Mouse (Mus musculus): ENCODE data around the gene Raet1e.
"Not testable (repeated sequence)": the region's sequence is repeated elsewhere in the genome, so short reads cannot be mapped to it uniquely, and the experiment has no call there.

The Raet1e gene

DNA sequence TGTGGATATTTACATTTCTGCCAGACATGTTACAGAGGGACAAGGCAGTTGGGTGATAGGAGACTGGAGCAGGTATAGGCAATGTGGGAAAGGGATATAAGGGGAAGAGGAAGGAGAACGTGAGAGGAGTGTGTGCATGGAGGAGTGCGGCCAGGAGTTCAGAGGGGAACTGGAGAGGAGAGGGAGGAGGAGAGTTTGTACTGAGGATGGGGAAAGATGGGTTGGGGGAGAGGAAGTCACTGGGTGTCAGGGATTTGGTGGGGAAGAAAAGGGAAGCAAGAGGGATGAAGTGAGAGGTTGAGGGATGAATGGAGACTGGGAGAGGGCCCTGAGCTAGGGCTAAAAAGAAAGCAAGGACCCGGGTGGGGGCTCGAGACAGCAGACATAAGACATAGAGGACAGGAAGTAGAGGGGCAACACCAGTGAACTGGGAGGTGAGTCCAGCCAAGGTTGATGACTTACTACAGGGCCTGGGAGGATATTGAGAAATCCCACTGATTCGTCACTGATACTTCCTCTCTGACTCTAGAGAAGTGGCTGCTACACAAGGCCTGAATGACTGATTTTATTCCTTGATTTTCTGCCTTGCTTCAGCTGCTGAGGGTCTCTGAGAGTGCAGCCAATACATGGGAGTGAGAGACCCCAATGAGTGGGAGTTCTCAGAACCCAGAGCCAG, 7.1 kb downstream of the Raet1e start:
- DNase-seq (ENCODE audit: low spot score), result not testable (repeated sequence)

DNA sequence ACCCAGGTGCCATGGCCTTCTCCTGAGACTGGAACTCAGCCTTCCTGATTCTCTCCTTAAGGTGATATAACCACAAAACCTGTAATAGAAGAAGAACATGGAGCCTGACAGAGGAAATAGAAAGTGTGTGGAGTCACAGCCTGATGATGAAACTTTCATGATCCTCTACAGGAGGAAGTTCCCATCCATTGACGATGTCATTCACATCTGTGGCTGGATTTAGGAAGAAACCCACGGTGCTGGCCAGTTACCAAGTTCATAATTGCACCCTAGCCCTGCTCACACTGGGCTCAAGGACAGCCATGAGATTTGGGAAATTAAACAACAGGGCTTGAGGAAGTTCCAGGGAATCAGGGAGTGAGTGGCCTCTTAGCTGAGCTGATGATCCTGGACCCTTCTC, 7.7 kb downstream of the Raet1e start:
- not testable (repeated sequence) for DNase-seq (ENCODE audit: low spot score)

GRCm38 (mm10) chr10:22167061-22167460, 8.7 kb downstream of the Raet1e start:
- not testable (repeated sequence) for DNase-seq (ENCODE audit: low spot score)

GRCm38 (mm10) chr10:22169116-22169515, 10.7 kb downstream of the Raet1e start:
- DNase-seq (ENCODE audit: low spot score), result not testable (repeated sequence)

- not testable (repeated sequence) for DNase-seq (ENCODE audit: low spot score)
Measured at GRCm38 (mm10) chr10:22172431-22173334, 14.3 kb downstream of the Raet1e start.

DNA sequence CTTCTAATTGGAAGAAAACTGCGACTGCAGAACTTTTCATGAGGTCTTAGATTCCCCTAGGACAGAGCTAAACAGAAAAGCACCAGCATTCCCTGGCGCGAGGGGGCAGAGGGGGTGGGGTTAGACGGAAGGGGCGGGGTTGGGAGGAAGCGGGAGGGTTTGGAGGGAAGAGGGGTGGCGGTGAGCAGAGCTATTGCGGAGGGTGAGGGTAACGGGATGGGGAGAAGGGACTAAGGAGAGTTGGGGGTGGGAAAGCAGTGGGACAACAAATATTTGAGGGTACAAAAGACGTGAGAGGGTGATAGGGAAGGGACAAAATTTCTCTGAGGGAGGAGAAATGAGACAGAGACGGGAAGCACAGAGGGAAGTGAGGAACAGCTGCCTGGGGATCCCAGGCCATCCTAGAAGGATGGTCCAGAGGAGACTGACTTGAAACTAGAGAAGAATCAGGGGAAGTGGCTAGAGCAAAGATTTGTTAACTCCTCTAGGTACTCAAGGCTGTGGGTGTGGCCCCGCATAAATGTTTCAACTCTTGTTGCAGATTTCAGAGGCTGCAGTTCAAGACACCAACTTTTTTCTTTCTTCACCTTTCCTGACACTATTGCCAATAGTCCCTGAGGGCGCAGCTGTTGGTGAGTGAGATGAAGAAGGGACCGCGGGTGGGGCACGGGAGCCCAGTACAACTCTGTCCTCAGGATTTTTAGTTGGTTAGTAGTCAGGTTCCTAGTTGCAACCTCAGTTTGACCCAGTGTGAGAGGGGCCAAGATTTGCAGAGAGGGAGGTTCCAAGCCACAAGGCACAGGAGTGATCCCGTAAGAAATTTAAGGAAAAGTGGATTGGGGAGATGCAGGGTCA, 15.2 kb downstream of the Raet1e start:
- DNase-seq (ENCODE audit: low spot score), result not testable (repeated sequence)

- DNase-seq (ENCODE audit: low spot score), result not testable (repeated sequence)
Measured at GRCm38 (mm10) chr10:22174190-22174487, 15.8 kb downstream of the Raet1e start.

DNA sequence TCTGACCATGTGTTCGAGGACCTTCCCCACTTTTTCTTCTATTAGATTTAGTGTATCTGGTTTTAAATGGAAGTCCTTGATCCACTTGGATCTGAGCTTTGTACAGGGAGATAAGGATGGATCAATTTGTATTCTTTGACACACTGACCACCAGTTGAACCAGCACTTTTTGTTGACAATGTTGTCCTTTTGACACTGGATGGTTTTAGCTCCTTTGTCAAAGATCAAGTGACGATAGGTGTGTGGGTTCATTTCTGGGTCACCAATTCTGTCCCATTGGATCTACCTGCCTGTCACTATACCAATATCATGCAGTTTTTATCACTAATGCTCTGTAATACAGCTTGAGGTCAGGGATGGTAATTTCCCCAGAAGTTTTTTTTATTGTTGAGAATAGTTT, 18.1 kb downstream of the Raet1e start:
- DNase-seq (ENCODE audit: low spot score), result not testable (repeated sequence)

DNA sequence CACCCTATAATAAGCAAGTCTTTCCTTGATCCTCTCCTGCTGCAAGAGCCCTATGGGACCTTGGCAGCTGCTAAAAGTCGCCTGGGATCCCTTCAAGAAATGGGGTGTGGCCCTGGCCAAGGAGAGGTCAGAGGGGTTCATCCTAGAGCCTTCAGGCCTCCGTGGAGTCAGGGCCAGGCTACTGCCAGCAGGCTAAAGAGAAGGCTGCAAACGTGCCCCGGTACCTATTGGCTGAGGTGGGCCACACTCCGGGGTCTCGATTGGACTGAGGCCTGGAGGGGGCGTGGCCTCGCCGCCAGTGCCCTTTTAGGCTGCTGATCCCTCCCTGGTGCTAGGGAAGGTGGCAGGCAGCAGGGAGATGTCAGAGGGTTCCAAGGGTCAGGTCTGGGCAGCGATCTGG, 32.7 kb downstream of the Raet1e start:
- DNase-seq (ENCODE audit: low spot score), result not testable (repeated sequence)

GRCm38 (mm10) chr10:22201352-22201751, 43.0 kb downstream of the Raet1e start:
- not testable (repeated sequence) for DNase-seq (ENCODE audit: low spot score)

DNA sequence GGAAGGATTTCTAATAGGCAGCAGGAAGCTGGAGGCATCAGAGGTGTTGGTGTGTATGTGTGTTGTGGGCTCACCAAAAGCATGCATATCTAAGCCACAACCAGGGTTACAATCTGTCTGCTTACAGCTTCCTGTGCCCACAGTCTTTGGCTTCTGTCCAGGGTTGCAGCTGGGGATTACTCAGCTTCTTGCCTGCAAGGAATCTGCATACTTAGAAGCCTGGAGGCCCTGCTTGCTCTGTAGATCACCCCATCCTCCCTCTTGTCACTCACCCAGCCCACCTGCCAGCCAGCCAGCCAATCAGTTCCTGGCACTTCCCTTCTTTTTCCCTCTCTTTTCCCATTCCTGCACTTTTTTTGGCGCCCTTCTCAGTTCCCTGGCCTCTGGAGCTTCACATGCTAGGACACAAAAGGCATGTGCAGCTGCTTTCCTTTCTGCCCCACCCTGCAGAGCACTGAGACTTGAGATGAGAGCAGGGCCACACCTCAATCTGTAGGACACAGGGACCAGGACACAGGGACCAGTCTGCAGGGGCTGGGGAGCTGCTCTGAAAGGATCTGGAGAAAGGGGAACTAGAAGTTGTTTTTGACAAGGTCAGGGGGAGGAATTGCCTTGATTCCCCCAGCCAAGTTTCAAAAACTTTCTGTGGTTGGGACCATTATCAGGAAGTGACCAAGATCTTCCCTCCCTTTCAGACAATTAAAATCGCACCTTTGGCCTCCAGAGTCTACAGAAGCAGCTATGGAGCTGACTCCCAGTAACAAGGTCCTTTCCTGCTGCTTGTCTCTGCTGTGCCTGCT, 44.6 kb downstream of the Raet1e start:
- DNase-seq (ENCODE audit: low spot score), result not testable (repeated sequence)

DNA sequence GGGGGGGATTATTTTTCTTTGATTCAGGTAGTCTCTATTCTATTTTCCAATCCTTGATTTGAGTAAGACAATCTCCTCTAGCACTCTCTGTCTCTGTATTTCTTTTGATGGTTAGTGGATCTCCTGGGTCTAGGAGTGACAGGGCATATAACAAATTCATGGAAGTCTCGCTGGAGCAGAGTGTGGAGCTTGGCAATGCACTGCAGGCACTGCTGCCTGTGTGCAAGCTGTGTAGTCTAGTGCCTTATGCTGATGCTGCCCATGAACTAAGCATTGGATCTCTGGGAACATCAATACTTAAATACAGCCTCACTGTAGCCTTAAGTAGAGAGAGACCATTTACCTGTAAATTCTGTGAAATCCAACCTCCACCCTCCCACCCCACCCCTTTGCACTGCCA, 48.1 kb downstream of the Raet1e start:
- not testable (repeated sequence) for DNase-seq (ENCODE audit: low spot score)

GRCm38 (mm10) chr10:22212012-22212696, 53.8 kb downstream of the Raet1e start:
- DNase-seq (ENCODE audit: low spot score), result not testable (repeated sequence)

- DNase-seq (ENCODE audit: low spot score), result peak; percentile 17
Measured at GRCm38 (mm10) chr10:22223474-22224349, 65.3 kb downstream of the Raet1e start.

- no peak for DNase-seq (ENCODE audit: low spot score)
Measured at GRCm38 (mm10) chr10:22265060-22265459, 106.7 kb downstream of the Raet1e start.

DNA sequence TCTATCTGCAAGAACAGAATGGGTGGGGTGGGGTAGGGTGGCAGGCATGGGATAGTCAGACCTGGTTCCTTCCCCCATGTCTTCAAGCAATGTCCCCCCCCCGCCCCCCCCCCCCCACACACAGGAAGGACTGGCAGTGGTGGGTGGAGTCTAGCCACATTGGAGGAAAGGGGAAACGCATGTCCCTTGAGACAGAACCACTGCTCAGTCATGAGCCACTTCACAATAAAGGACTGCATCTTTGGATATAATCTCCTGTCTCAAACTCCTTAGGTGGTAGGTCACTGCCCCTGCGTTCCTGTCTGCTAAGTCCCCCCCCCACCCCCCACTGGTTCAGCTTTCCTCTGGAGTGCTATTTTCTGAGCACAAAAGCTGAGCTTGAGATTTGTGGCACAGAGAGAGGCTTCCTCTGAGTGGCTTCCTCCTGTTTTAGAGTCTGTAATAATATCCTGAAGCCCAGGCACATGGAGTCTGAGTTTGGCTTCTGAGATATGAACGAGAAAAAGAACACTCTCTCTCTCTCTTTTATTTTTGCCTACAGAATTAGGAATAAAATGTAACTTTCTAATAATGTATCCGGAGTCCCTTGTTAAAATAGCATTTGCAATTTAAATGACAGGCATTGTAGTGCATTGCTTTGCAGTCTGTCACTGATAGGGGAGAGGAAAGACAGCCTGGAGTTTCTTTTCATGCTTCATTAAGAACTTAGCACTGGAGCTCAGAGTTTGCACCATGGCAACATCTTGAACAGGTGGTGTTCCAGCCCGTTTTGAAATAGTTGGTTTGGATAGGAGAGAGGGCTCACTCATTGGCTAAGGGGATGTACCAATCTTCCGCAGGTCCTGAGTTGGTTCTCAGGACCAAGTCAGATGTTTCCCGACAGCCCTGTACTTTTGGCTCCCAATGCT, 112.8 kb downstream of the Raet1e start:
- DNase-seq (ENCODE audit: low spot score), result not testable (repeated sequence)

DNA sequence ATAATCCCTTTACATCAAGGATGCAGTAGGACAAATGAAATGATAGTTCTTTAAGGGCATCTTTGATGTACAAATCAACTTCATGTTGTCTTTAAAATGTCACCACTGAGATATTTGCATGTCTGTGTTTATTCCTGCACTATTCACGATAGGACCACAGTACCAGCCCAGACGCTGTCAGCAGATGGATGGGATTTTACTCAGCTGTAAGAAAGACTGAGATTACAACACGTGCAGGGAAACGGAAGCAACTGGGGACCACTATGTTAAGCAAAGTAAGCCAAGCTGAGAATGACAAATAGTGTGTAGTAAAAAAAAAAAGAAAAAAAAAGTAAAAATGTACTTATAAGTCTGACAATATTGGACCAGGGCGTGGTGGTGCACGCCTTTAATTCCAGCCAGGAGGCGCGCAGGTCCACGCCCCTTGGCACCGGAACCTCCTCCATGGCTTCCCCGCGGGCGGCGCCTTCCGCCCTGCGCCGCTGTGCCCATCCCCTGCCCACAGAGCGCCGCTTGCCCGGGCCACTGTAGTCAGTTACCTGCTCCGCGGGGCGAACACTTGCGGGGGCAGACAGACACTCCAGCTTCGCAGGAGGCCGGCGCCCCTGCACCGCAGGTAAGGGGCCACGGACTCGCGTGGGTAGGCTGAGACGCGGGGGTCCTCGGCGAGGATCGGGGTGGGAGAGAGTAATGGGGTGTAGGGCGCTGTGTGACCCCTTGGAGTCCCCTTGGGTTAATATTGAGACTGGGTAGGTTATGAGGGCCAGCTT, 114.7 kb downstream of the Raet1e start:
- DNase-seq (ENCODE audit: low spot score), result not testable (repeated sequence)
